Mouse (Mus musculus) lung, postnatal 0 days (tissue): ENCODE measurements around the gene Hs1bp3. TPM values are rescaled to one million over a fixed set of nuclear protein-coding genes. Genes with fewer than 3 reads are reported as not detected.

Experiments used
- ATAC-seq: fragments of 200-750 bp; cut with Nextera tagmentation; 2 replicates; pipeline ENCODE4 v1.8.0; 2017; ENCODE audit warnings: moderate library complexity
- DNase-seq: peaks from one replicate; pipeline ENCODE4 v3.0.0-alpha.2; 2016; ENCODE audit warnings: low spot score
- H3K27ac ChIP-seq: fragments of 300-500 bp; sonication (generic); 2 replicates; pipeline ENCODE4 v1.5.1; 2014; ENCODE audit warnings: antibody characterized with exemption, mild to moderate bottlenecking, low read length, mixed read lengths
- H3K27me3 ChIP-seq: fragments of 300-500 bp; sonication (generic); replicated peaks from 2 replicates; pipeline ENCODE4 v1.6.1; 2014; ENCODE audit warnings: low read length, mixed read lengths; ENCODE audit not compliant: insufficient read depth
- H3K36me3 ChIP-seq: fragments of 300-500 bp; sonication (generic); 2 replicates; pipeline ENCODE4 v1.6.1; 2014; ENCODE audit warnings: low read length, mixed read lengths; ENCODE audit not compliant: insufficient read depth
- H3K4me1 ChIP-seq: fragments of 300-500 bp; sonication (generic); 2 replicates; pipeline ENCODE4 v1.6.1; 2014; ENCODE audit warnings: antibody characterized with exemption, low read depth, low read length, mixed read lengths; ENCODE audit not compliant: insufficient read depth
- H3K4me2 ChIP-seq: fragments of 300-500 bp; sonication (generic); replicated peaks from 2 replicates; pipeline ENCODE4 v1.6.1; 2014; ENCODE audit warnings: low read depth, mild to moderate bottlenecking, low read length, moderate library complexity, mixed read lengths
- H3K4me3 ChIP-seq: fragments of 300-500 bp; sonication (generic); 2 replicates; pipeline ENCODE4 v1.5.1; 2014; ENCODE audit warnings: low read depth, low read length
- H3K9ac ChIP-seq: fragments of 300-500 bp; sonication (generic); replicated peaks from 2 replicates; pipeline ENCODE4 v1.6.1; 2014; ENCODE audit warnings: low read depth, mild to moderate bottlenecking
- H3K9me3 ChIP-seq: fragments of 300-500 bp; sonication (generic); 2 replicates; pipeline ENCODE4 v1.6.1; 2016; ENCODE audit warnings: low read length, mixed read lengths
- CTCF ChIP-seq: IDR thresholded peaks from 2 replicates; pipeline ENCODE4 v1.5.1; 2016; ENCODE audit warnings: antibody characterized with exemption, mild to moderate bottlenecking
- EP300 ChIP-seq: IDR thresholded peaks from 2 replicates; pipeline ENCODE4 v1.6.1; 2016; ENCODE audit warnings: antibody characterized with exemption, mild to moderate bottlenecking, control low read depth
- WGBS: fragments of 180-500 bp; shearing (Covaris S2); extraction: QIAGEN DNeasy Blood & Tissue Kit; methylation state at CpG from one replicate; pipeline ENCODE4 v1.1.7; 2014; 5-methylcytosine and 5-hydroxymethylcytosine counted together
- polyA plus RNA-seq: library from polyadenylated mRNA; unstranded; fragments of >200 nt; fragmentation: Nextera tagmentation; extraction: Ambion mirVana; gene quantifications from 2 replicates; pipeline ENCODE4 v1.2.1, GENCODE M21; 2015

Hs1bp3 gene
- polyA plus RNA-seq, 1 experiment from 2014 or later = 8.7 TPM

DNA sequence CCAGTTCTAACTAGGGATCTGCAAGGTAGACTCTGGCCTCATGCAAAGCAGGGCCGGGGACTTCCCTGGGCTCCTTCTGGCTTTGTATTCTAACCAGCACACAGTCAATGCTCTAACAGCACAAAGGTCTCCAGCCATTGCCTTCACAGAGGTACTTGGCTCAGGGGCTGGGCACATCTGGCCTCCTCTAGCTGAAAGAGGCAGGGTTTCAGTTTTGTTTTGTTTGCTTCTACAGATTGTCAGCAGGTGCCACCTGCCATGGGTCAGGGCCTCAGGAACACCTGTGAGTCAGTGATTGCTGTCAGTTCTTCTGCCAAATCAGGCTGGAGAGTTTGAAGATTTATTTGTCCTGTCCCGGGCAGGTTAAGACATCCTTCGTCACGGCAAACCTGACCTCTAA lies 39.8 kb downstream of the Hs1bp3 start:
- no peak for ATAC-seq

GRCm38 (mm10) chr12:8354187-8354586 lies 41.0 kb downstream of the Hs1bp3 start:
- Histone ChIP-seq H3K27ac (no peak overlapping the region), H3K27me3 (no peaks in the 10 kb centered on the region), H3K4me3 (no peak overlapping the region), H3K4me2 (no peak overlapping the region), H3K9me3 (no peaks in the 10 kb centered on the region), H3K36me3 (no peaks in the 10 kb centered on the region), H3K4me1 (peaks cover 17% of the 10 kb centered on the region; the same call in 1 of the 2 replicates), H3K9ac (no peak overlapping the region)
- DNase-seq (peak; percentile 68), ATAC-seq (no peak)
- 100% methylated on average over 1 of the region's 1 CpGs for WGBS
- no peak for TF ChIP-seq CTCF

More for the DNA sequence above, 39.8 kb downstream of the Hs1bp3 start:
- TF ChIP-seq CTCF (no peak), EP300 (no peak)
- 68% methylated on average over 4 of the region's 4 CpGs for WGBS
- Histone ChIP-seq H3K36me3 (no peaks in the 10 kb centered on the region), H3K9me3 (no peaks in the 10 kb centered on the region), H3K9ac (no peak overlapping the region), H3K4me1 (peaks cover 10% of the 10 kb centered on the region; the same call in 1 of the 2 replicates), H3K4me2 (no peak overlapping the region), H3K4me3 (no peak overlapping the region), H3K27me3 (no peaks in the 10 kb centered on the region), H3K27ac (no peak overlapping the region)
- DNase-seq = no peak

- H3K27ac ChIP-seq = no peak overlapping the region
- H3K4me3 ChIP-seq = no peak overlapping the region
- no peaks in the 10 kb centered on the region for H3K27me3 ChIP-seq
- WGBS = 98% methylated on average over 4 of the region's 4 CpGs
- H3K9me3 ChIP-seq = no peaks in the 10 kb centered on the region
- ATAC-seq = no peak
- DNase-seq = no peak
- TF ChIP-seq CTCF = peak; percentile 27; the same call in 1 of the 2 replicates
- TF ChIP-seq EP300 = no peak
- no peak overlapping the region for H3K9ac ChIP-seq
- peaks cover 13% of the 10 kb centered on the region; the same call in 1 of the 2 replicates for H3K4me1 ChIP-seq
- H3K4me2 ChIP-seq = no peak overlapping the region
- no peaks in the 10 kb centered on the region for H3K36me3 ChIP-seq
These were observed 41.8 kb downstream of the Hs1bp3 start for GRCm38 (mm10) chr12:8355011-8355410.

GRCm38 (mm10) chr12:8357449-8357848 lies 44.2 kb downstream of the Hs1bp3 start:
- peak overlapping the region; percentile 64 for H3K27ac ChIP-seq
- peak; percentile 94 for ATAC-seq

GRCm38 (mm10) chr12:8358344-8358966 lies 45.2 kb downstream of the Hs1bp3 start:
- ATAC-seq (no peak), DNase-seq (no peak)
- TF ChIP-seq CTCF (no peak), EP300 (no peak)
- H3K4me1 ChIP-seq = peaks cover 8% of the 10 kb centered on the region; the same call in 1 of the 2 replicates
- no peak overlapping the region for H3K4me3 ChIP-seq
- H3K9me3 ChIP-seq = no peaks in the 10 kb centered on the region
- 72% methylated on average over 5 of the region's 5 CpGs for WGBS
- peak overlapping the region; percentile 64 for H3K27ac ChIP-seq
- no peak overlapping the region for H3K9ac ChIP-seq
- no peaks in the 10 kb centered on the region for H3K27me3 ChIP-seq
- H3K36me3 ChIP-seq = no peaks in the 10 kb centered on the region
- no peak overlapping the region for H3K4me2 ChIP-seq

More at GRCm38 (mm10) chr12:8357449-8357848, 44.2 kb downstream of the Hs1bp3 start:
- no peak overlapping the region for H3K4me2 ChIP-seq
- peaks cover 8% of the 10 kb centered on the region; the same call in 1 of the 2 replicates for H3K4me1 ChIP-seq
- no peaks in the 10 kb centered on the region for H3K9me3 ChIP-seq
- TF ChIP-seq CTCF (peak; percentile 57), EP300 (peak; percentile 84)
- peak; percentile 96 for DNase-seq
- H3K9ac ChIP-seq = no peak overlapping the region
- no peak overlapping the region for H3K4me3 ChIP-seq
- no peaks in the 10 kb centered on the region for H3K36me3 ChIP-seq
- WGBS = 16% methylated on average over 5 of the region's 5 CpGs
- no peaks in the 10 kb centered on the region for H3K27me3 ChIP-seq

DNA sequence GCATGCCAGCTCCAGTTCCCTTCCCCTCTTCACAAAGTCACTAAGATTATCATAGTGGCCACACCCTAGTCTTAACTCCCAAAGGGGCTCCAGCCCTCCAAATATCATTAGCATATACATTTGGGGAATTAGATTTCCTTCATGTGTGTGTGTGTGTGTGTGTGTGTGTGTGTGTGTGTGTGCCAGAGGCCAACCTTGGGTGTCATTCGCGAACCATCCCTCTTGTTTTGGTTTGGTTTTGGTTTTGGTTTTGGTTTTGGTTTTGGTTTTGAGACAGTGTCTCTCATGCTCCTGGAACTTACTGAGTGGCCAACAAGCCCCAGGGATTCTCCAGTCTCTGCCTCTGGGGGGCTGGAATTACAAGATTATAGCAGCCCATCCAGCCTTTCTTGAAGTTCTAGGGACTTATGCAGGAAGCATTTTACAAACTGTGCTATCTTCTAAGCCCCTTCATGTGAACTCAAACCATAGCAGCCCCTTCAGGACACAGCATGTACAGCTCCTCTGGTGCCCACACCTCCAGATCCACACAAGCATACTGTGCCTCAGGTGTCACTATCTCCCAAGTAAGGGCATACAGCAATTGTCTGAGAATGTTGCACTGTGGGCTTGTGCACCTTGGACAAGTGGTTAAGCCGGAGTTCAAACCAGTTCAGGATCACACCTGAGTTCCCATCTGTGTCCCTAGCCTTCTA lies 46.3 kb downstream of the Hs1bp3 start:
- Histone ChIP-seq H3K27ac (peak overlapping the region; percentile 64; the same call in 1 of the 2 replicates), H3K36me3 (no peaks in the 10 kb centered on the region), H3K27me3 (no peaks in the 10 kb centered on the region), H3K9me3 (no peaks in the 10 kb centered on the region), H3K4me1 (peaks cover 8% of the 10 kb centered on the region; the same call in 1 of the 2 replicates), H3K4me2 (no peak overlapping the region), H3K9ac (no peak overlapping the region), H3K4me3 (no peak overlapping the region)
- no peak for DNase-seq
- WGBS = 89% methylated on average over 3 of the region's 3 CpGs
- TF ChIP-seq EP300 = no peak
- no peak for TF ChIP-seq CTCF
- ATAC-seq = no peak
